Mouse (Mus musculus): ENCODE results near the gene Fzd4.
A peak's percentile ranks its signal among the peaks of the same experiment; 100 is the strongest.

Fzd4 gene

DNA sequence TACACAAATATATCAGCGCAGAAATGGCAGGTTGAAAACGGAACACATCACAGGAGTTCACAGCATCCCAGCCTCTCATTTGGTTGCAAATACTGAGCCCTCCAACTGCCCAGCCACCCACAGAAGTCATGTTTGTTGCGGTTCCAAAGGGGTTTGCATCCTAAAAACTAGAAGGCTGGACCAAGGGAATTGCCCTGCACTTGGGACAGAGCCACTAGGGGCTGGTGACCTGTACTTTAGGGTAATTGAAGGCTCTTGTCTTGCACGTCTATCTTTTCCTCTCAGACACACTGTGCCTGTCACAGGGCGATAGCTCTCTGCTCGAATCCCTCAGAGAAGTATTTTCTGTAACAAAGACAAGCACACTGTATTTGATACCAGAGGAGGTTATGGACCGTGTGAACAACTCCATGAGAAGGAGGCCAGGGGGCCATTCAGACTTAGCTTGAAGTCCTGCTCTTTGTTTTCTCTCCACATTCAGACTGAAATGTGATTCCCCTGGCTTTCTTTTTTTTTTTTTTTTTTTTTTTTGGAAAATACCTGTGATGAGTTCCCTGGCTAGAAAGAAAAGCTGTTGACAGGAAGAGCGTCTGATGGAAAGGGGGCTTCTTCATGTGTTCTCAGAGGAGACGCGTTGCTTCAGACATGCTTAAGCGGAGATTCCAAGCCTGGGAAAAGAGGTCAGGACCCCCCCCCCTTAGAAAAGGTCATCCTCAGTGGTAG lies 2.9 kb upstream of the Fzd4 start:
- DNase-seq (ENCODE audit: low read depth, low spot score): no peak

DNA sequence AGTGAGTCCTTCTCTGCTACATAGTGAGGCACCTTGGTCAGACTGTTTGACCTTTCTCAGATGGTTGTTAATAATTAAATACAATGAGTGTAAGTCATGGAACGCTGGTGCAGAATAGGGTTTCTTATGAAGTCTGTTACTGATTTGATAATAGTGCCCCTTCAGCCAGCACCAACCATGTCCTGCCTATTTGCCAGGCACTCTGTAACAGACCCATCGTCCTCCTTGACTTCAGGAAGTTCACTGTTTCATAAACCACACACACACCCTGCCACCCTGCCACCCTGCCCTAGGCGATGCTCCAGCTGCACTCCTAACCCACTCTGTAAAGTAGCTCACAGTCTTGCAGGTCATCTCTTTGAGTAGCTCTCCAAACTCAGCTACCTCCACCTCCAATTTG lies 2.2 kb upstream of the Fzd4 start:
- DNase-seq (ENCODE audit: low read depth, low spot score): no peak

GRCm38 (mm10) chr7:89403053-89403972 lies 842 bp upstream of the Fzd4 start:
- peak; percentile 78 for DNase-seq (ENCODE audit: low read depth, low spot score)

DNA sequence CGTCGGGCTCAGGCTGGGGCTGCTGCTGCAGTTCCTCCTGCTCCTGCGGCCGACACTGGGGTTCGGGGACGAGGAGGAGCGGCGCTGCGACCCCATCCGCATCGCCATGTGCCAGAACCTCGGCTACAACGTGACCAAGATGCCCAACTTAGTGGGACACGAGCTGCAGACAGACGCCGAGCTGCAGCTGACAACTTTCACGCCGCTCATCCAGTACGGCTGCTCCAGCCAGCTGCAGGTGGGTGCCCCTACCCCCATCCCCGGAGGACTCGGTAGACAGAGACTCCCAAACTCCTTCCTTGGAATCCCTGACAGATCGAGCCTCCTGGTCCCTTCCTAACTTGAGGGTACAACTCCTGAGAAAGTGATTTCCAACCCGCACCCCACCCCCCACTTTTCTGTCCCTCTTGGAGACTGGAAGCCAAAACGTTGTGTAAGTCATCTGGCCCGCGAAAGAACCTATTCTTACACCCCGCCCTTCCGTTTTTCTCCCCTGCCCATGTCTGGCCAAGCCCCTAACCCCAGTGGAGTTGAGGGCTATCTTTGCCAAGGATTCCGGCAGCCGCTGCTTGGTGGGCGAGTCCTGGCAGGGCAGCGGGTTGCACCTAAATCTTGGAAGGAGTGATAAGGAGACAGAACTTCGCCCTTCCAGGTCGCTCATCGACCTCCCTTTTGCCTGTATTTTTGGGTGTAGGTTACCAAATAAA lies 732 bp downstream of the Fzd4 start:
- no peak for DNase-seq (ENCODE audit: low read depth, low spot score)

DNA sequence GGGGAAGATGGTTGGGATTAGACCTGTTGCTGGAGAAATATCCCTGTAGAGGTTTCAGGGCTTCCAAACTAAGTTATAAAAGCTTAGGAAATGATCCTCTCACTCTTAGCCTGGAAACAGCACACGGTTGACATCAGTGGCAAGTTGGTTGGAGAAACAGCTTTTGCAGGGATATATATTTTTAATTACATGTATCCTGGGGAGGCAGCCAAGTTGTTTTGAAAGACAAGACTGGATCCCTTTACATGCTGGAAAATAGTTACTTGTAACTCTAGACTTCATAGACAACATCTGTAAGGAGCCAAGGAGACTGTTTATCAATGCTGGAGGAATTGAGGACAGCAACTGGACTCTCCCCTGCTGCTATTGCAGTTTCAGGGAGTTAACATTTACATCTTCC lies 1.9 kb downstream of the Fzd4 start:
- no peak for DNase-seq (ENCODE audit: low read depth, low spot score)

- no peak for DNase-seq (ENCODE audit: low read depth, low spot score)
These were observed 3.1 kb downstream of the Fzd4 start for GRCm38 (mm10) chr7:89407006-89407940.

DNA sequence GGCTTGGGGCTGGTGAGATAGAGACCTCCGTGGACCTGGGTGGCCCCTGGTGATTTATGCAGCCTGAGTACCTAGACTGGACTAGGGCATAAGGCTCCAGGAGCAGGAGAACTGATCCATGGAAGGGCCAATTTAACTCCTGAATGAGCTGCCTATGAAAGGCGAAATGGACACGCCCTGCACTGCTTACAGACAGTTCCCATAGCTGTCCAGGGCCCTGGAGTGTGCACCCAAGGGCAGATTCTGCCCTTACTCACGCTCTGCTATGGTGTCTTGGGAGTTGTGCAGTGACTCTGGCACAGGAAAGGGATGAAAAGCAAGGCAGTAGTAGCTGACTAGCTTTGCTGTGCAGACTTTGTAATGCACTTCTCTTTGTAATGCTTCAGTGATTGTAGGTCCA lies 6.1 kb downstream of the Fzd4 start:
- DNase-seq (ENCODE audit: low read depth, low spot score): no peak

DNA sequence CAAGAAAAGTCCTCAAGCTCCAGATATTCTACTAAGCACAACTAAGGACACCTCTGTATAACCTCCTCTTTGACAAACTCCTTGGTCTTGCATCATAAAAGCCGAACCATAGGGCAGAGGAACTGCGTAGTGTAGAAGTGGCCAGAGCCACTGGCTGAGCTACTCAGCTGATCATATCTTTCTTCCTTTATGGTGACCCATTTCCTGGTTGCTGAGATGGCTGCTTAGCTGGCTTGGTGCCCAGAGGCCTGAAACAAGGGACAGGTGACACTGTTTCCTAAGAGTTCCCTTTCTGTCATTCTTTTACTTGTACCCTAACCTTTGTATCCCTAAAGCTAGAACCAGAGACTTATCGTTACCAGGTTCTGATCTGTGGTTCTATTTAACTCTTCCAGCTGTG lies 7.2 kb downstream of the Fzd4 start:
- DNase-seq (ENCODE audit: low read depth, low spot score): no peak

- no peak for DNase-seq (ENCODE audit: low read depth, low spot score)
These were observed 7.9 kb downstream of the Fzd4 start for GRCm38 (mm10) chr7:89412094-89412493.

- no peak for DNase-seq (ENCODE audit: low read depth, low spot score)
These were observed 11.9 kb downstream of the Fzd4 start for GRCm38 (mm10) chr7:89416027-89416426.

DNA sequence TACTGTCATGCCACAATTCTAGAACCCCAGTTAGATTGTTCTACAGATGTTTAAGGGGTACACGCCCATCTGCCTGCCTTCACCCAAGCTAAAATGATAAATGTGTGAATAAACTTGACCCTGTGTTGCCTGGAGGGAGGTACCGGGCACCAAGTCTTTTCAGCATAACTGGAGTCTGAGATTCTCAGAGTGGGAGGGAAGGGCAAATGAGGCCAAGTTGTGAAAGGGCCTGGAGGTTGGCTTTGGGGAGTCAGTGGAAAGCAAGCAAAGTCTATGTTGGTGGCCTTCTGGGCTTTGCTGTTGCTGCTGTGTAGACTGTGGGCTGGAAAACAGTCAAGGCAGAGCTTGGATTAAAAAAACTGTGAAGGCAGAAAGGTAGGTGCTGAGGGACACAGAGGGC lies 13.6 kb downstream of the Fzd4 start:
- DNase-seq (ENCODE audit: low read depth, low spot score): no peak

- DNase-seq (ENCODE audit: low read depth, low spot score): no peak
These were observed 14.0 kb downstream of the Fzd4 start for GRCm38 (mm10) chr7:89418127-89418653.

- DNase-seq (ENCODE audit: low read depth, low spot score): peak; percentile 46
These were observed 14.9 kb downstream of the Fzd4 start for GRCm38 (mm10) chr7:89418917-89419679.

DNA sequence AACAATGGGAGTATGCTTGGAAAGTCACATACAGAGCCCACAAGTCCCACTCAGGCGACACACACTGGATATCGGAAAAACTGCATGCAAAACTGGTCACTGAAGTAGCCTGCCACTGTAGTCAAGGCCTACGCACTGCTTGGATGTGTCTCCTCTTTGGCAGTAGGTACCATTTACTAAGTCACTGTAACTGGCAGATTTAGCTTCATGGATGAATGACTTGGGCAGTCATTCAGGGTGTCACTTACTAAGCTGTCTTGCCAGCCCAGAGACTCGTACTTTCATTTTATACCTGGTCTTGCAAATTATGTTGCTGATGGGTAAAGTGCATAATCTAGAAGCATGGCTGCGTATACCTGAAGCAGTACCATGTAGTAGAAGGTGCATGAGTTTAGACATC lies 17.1 kb downstream of the Fzd4 start:
- no peak for DNase-seq (ENCODE audit: low read depth, low spot score)

DNA sequence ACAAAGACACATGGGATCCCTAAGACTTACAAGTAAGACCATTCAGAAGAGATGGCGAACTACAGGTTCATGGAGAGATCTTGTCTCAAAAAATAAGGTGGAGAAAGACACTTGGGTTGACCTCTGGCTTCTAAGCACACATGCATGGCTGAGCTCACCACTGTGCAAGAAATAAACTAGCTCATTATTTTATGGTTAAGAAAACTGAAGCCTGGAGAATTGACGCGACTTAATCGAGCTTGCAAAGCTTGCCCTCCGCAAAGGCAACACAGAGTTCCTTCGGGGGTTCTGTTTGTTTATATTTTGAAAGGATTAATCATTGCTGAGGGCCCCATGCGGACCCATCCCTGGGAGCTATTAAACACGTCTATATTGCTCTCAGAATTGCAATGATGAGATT lies 18.5 kb downstream of the Fzd4 start:
- no peak for DNase-seq (ENCODE audit: low read depth, low spot score)

DNA sequence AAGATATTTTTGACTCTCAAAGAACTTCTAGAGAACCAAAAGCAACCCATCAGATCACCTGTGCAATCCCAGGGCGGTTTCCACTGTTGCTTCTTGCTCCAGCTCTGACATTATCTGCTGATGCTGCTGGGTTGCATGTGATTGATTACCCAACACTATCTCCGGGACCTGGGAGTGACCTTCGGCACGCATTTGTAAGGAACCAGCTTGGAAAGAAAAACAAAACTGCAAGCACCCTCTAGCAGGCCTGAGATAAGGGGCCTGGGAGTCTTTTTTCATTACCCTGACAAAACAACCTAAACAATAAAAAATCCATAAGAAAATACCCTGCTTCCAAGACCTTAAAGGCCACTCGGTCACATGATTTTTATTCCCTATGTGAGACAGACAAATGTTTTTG lies 19.0 kb downstream of the Fzd4 start:
- no peak for DNase-seq (ENCODE audit: low read depth, low spot score)

GRCm38 (mm10) chr7:89423688-89424255 lies 19.6 kb downstream of the Fzd4 start:
- DNase-seq (ENCODE audit: low read depth, low spot score): no peak

GRCm38 (mm10) chr7:89424659-89425058 lies 20.5 kb downstream of the Fzd4 start:
- DNase-seq (ENCODE audit: low read depth, low spot score): no peak

- no peak for DNase-seq (ENCODE audit: low read depth, low spot score)
These were observed 21.9 kb downstream of the Fzd4 start for GRCm38 (mm10) chr7:89425803-89426725.

Measured in A20 (cell line).